Mouse (Mus musculus): ENCODE results near the gene Sfi1. TPM values are rescaled to one million over a fixed set of nuclear protein-coding genes. Genes with fewer than 3 reads are reported as not detected.
"Not testable (repeated sequence)": the region's sequence is repeated elsewhere in the genome, so short reads cannot be mapped to it uniquely, and the experiment has no call there.

Gene Sfi1
- polyA plus RNA-seq, 1 experiment from 2014 or later: 4.0 TPM

DNA sequence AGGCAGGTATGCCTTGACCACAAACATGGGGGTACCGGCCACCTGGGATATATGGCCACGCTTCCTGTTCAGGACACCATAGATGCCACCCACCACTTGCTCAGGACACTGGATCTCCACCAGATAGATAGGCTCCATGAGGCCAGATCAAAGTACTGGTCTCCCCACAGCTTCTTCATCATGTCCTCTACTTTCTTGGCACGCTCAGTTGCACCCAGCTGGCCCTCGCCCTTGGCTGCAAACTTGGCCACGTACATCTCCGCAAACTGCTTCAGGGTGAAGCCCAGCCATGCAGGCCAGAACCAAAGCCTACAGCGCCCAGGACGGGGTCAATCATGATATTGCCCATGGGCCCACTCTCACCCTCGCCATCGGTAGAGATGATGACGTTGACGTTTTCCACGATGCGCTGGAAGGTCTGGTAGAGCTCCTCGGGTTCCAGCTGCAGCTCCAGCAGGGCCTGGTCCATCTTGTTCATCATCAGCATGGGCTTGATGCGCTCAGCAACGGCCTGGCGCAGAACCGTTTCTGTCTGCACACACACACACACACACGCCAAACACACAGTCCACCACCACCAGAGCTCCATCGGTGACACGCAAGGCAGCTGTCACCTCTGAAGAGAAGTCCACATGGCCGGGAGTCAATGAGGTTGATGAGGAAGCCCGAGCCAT, 43.1 kb downstream of the Sfi1 start:
- not testable (repeated sequence) for H3K9ac ChIP-seq (ENCODE audit: low read depth, low read length); H3K4me3 ChIP-seq (ENCODE audit: low read depth, low read length); H3K4me2 ChIP-seq (replicated peaks; ENCODE audit: low read depth); H3K4me1 ChIP-seq (replicated peaks; ENCODE audit: control insufficient read depth, insufficient read depth, low read length); H3K27ac ChIP-seq (ENCODE audit: low read depth, low read length); H3K9me3 ChIP-seq (ENCODE audit: control insufficient read depth); H3K27me3 ChIP-seq (replicated peaks; ENCODE audit: control insufficient read depth, insufficient read depth, low read length)
- 94% methylated on average over 24 of the region's 24 CpGs for WGBS
- peaks cover 10% of the 10 kb centered on the region for H3K36me3 ChIP-seq (ENCODE audit: control insufficient read depth, insufficient read depth)
- ATAC-seq: peak; percentile 6; the same call in 1 of the 2 replicates

GRCm38 (mm10) chr11:3149471-3149870, 43.8 kb downstream of the Sfi1 start:
- H3K4me1 ChIP-seq (replicated peaks; ENCODE audit: control insufficient read depth, insufficient read depth, low read length); H3K9ac ChIP-seq (ENCODE audit: low read depth, low read length); ATAC-seq; H3K27me3 ChIP-seq (replicated peaks; ENCODE audit: control insufficient read depth, insufficient read depth, low read length); H3K9me3 ChIP-seq (ENCODE audit: control insufficient read depth); H3K27ac ChIP-seq (ENCODE audit: low read depth, low read length); H3K4me3 ChIP-seq (ENCODE audit: low read depth, low read length); H3K4me2 ChIP-seq (replicated peaks; ENCODE audit: low read depth): not testable (repeated sequence)
- 89% methylated on average over 4 of the region's 4 CpGs for WGBS
- peaks cover 10% of the 10 kb centered on the region for H3K36me3 ChIP-seq (ENCODE audit: control insufficient read depth, insufficient read depth)

GRCm38 (mm10) chr11:3146806-3147205, 46.5 kb downstream of the Sfi1 start:
- not testable (repeated sequence) for H3K9me3 ChIP-seq (ENCODE audit: control insufficient read depth); H3K27me3 ChIP-seq (replicated peaks; ENCODE audit: control insufficient read depth, insufficient read depth, low read length); ATAC-seq; H3K27ac ChIP-seq (ENCODE audit: low read depth, low read length); H3K4me3 ChIP-seq (ENCODE audit: low read depth, low read length); H3K9ac ChIP-seq (ENCODE audit: low read depth, low read length); H3K4me1 ChIP-seq (replicated peaks; ENCODE audit: control insufficient read depth, insufficient read depth, low read length); H3K4me2 ChIP-seq (replicated peaks; ENCODE audit: low read depth)
- peaks cover 10% of the 10 kb centered on the region for H3K36me3 ChIP-seq (ENCODE audit: control insufficient read depth, insufficient read depth)
- 91% methylated on average over 2 of the region's 2 CpGs for WGBS

- 63% methylated on average over 7 of the region's 9 CpGs for WGBS
Observed at GRCm38 (mm10) chr11:3145359-3146165, 47.7 kb downstream of the Sfi1 start.

DNA sequence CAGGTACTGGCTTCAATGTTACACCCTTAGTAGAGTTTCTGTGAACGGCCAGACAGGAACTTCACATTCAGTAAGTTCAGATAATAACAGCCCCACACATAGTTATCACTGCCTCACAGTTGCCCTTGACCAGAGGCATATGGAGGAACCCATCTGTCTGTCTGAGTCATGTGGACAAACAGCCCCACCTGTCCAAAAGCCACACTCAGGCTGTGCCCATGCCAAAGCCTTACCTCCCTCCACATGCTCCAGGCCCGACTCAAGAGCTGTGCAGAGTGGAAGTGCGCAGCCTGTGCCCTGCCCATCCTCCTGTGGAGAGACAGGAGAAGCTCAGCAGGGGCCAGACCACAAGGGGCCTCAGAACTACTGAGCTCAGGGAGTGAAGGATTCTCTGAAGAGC, 49.3 kb downstream of the Sfi1 start:
- not testable (repeated sequence) for H3K9me3 ChIP-seq (ENCODE audit: control insufficient read depth); H3K9ac ChIP-seq (ENCODE audit: low read depth, low read length); H3K27me3 ChIP-seq (replicated peaks; ENCODE audit: control insufficient read depth, insufficient read depth, low read length); H3K27ac ChIP-seq (ENCODE audit: low read depth, low read length); H3K36me3 ChIP-seq (ENCODE audit: control insufficient read depth, insufficient read depth); H3K4me3 ChIP-seq (ENCODE audit: low read depth, low read length); H3K4me1 ChIP-seq (replicated peaks; ENCODE audit: control insufficient read depth, insufficient read depth, low read length); ATAC-seq; H3K4me2 ChIP-seq (replicated peaks; ENCODE audit: low read depth)
- WGBS: 52% methylated on average over 3 of the region's 3 CpGs

More at GRCm38 (mm10) chr11:3145359-3146165, 47.7 kb downstream of the Sfi1 start:
- H3K36me3 ChIP-seq (ENCODE audit: control insufficient read depth, insufficient read depth); H3K27ac ChIP-seq (ENCODE audit: low read depth, low read length); H3K9me3 ChIP-seq (ENCODE audit: control insufficient read depth); H3K9ac ChIP-seq (ENCODE audit: low read depth, low read length); H3K4me2 ChIP-seq (replicated peaks; ENCODE audit: low read depth); H3K27me3 ChIP-seq (replicated peaks; ENCODE audit: control insufficient read depth, insufficient read depth, low read length); H3K4me1 ChIP-seq (replicated peaks; ENCODE audit: control insufficient read depth, insufficient read depth, low read length); ATAC-seq; H3K4me3 ChIP-seq (ENCODE audit: low read depth, low read length): not testable (repeated sequence)

DNA sequence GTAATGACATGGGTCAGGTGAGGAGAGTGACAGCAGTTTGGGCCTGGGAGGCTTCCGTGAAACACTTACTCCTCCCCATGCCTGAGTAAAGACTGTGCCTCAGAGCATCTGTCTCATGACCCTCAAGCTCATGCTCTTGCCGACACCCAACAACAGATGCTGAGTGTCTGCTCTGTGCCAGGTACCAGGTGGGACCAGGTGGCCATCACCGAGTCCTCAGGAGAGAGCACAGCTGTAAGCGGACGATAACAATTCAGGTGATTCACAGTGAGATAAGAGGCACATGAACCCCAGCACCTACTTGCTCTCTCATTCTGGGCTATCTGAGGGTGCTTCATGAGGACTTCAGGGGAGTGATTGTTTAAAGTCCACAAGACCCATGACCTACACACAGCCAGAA, 50.9 kb downstream of the Sfi1 start:
- H3K27ac ChIP-seq (ENCODE audit: low read depth, low read length); H3K4me2 ChIP-seq (replicated peaks; ENCODE audit: low read depth); H3K27me3 ChIP-seq (replicated peaks; ENCODE audit: control insufficient read depth, insufficient read depth, low read length); H3K4me1 ChIP-seq (replicated peaks; ENCODE audit: control insufficient read depth, insufficient read depth, low read length); H3K36me3 ChIP-seq (ENCODE audit: control insufficient read depth, insufficient read depth); H3K9ac ChIP-seq (ENCODE audit: low read depth, low read length); H3K4me3 ChIP-seq (ENCODE audit: low read depth, low read length): not testable (repeated sequence)
- peaks cover 13% of the 10 kb centered on the region for H3K9me3 ChIP-seq (ENCODE audit: control insufficient read depth)
- ATAC-seq: peak; percentile 83
- WGBS: 85% methylated on average over 4 of the region's 5 CpGs

DNA sequence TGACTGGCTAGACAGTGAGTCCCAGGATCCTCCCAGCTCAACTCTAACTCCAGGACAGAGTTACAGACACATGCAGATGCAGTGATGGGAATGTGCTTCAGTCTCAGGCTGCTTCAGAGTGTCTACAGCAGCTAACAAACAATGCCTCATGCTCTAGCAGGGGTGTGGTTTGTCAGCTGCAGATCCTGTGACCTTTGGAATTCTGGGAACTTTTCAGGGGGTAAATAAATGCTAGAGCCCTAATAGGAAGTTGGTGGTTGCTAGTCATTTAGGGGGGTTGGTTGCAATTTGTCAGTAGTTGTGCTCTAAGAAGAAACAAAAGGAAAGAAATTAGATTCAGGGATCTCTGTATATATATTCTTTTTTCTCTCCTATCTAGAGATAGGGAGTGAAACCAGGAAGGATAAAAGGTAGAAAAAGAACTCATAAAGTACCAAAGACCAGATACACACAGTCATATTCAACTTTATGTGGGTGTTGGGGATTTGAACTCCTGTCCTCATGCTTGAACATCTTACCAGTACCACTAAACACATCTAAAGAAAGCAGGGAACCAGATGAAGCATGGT, 52.2 kb downstream of the Sfi1 start:
- peaks cover 14% of the 10 kb centered on the region for H3K9me3 ChIP-seq (ENCODE audit: control insufficient read depth)
- H3K4me3 ChIP-seq (ENCODE audit: low read depth, low read length); H3K4me2 ChIP-seq (replicated peaks; ENCODE audit: low read depth); H3K4me1 ChIP-seq (replicated peaks; ENCODE audit: control insufficient read depth, insufficient read depth, low read length); H3K27me3 ChIP-seq (replicated peaks; ENCODE audit: control insufficient read depth, insufficient read depth, low read length); ATAC-seq; H3K27ac ChIP-seq (ENCODE audit: low read depth, low read length); H3K9ac ChIP-seq (ENCODE audit: low read depth, low read length); H3K36me3 ChIP-seq (ENCODE audit: control insufficient read depth, insufficient read depth): not testable (repeated sequence)

DNA sequence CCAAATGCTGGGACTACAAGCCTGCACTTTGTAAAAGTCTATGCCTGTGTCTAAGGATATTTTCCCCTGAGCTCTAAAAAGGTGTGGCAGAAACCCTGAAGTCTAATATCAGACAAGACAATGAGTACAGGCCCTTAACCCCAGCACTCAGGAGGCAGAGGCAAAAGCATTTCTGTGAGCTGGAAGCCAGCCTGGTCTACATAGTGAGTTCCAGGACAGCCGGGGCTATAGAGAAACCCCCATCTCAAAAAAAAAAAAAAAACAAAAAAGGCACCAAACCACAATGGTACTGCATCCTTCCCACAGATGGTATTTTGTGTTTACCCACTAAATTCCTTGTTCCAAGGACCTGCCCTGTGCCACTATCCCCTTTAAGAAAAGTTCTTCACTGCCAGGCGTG, 54.9 kb downstream of the Sfi1 start:
- not testable (repeated sequence) for H3K4me1 ChIP-seq (replicated peaks; ENCODE audit: control insufficient read depth, insufficient read depth, low read length); H3K27ac ChIP-seq (ENCODE audit: low read depth, low read length); H3K4me2 ChIP-seq (replicated peaks; ENCODE audit: low read depth); ATAC-seq; H3K9ac ChIP-seq (ENCODE audit: low read depth, low read length); H3K4me3 ChIP-seq (ENCODE audit: low read depth, low read length); H3K36me3 ChIP-seq (ENCODE audit: control insufficient read depth, insufficient read depth); H3K27me3 ChIP-seq (replicated peaks; ENCODE audit: control insufficient read depth, insufficient read depth, low read length)
- H3K9me3 ChIP-seq (ENCODE audit: control insufficient read depth): peaks cover 16% of the 10 kb centered on the region
- 55% methylated on average over 2 of the region's 2 CpGs for WGBS

GRCm38 (mm10) chr11:3137279-3137678, 56.0 kb downstream of the Sfi1 start:
- not testable (repeated sequence) for H3K4me3 ChIP-seq (ENCODE audit: low read depth, low read length); H3K36me3 ChIP-seq (ENCODE audit: control insufficient read depth, insufficient read depth); H3K27me3 ChIP-seq (replicated peaks; ENCODE audit: control insufficient read depth, insufficient read depth, low read length); H3K4me1 ChIP-seq (replicated peaks; ENCODE audit: control insufficient read depth, insufficient read depth, low read length); H3K4me2 ChIP-seq (replicated peaks; ENCODE audit: low read depth); H3K9ac ChIP-seq (ENCODE audit: low read depth, low read length); H3K27ac ChIP-seq (ENCODE audit: low read depth, low read length)
- peak; percentile 57 for ATAC-seq
- 88% methylated on average over 4 of the region's 4 CpGs for WGBS
- H3K9me3 ChIP-seq (ENCODE audit: control insufficient read depth): peaks cover 14% of the 10 kb centered on the region
